Mouse (Mus musculus): Measurements from ENCODE around the gene Trpm8.
A peak's percentile ranks its signal among the peaks of the same experiment; 100 is the strongest.

The Trpm8 gene

GRCm38 (mm10) chr1:88277098-88277817, at the start of gene Trpm8, which contains the start of gene Hjurp:
TSS of gene Trpm8 (plus strand) at chr1:88277661.
TSS of gene Hjurp (minus strand) at chr1:88277633.
- peak; percentile 100 for DNase-seq

- DNase-seq: no peak
Measured at GRCm38 (mm10) chr1:88228121-88228520, 49.3 kb upstream of the Trpm8 start.

GRCm38 (mm10) chr1:88229566-88229965, 47.9 kb upstream of the Trpm8 start:
- DNase-seq: no peak

- no peak for DNase-seq
Measured at GRCm38 (mm10) chr1:88229986-88230385, 47.5 kb upstream of the Trpm8 start.

GRCm38 (mm10) chr1:88230421-88230820, 47.0 kb upstream of the Trpm8 start:
- no peak for DNase-seq

GRCm38 (mm10) chr1:88230981-88231802, 46.3 kb upstream of the Trpm8 start:
- no peak for DNase-seq

GRCm38 (mm10) chr1:88231803-88232499, 45.5 kb upstream of the Trpm8 start:
- DNase-seq: no peak

- DNase-seq: no peak
Measured at GRCm38 (mm10) chr1:88232664-88233380, 44.6 kb upstream of the Trpm8 start.

- no peak for DNase-seq
Measured at GRCm38 (mm10) chr1:88233421-88234247, 43.8 kb upstream of the Trpm8 start.

GRCm38 (mm10) chr1:88234248-88234610, 43.2 kb upstream of the Trpm8 start:
- DNase-seq: no peak

GRCm38 (mm10) chr1:88234646-88235045, 42.8 kb upstream of the Trpm8 start:
- DNase-seq: no peak

- no peak for DNase-seq
Measured at GRCm38 (mm10) chr1:88235046-88235893, 42.2 kb upstream of the Trpm8 start.

GRCm38 (mm10) chr1:88235894-88236415, 41.5 kb upstream of the Trpm8 start:
- no peak for DNase-seq

GRCm38 (mm10) chr1:88237311-88237710, 40.1 kb upstream of the Trpm8 start:
- no peak for DNase-seq

- DNase-seq: no peak
Measured at GRCm38 (mm10) chr1:88238771-88239170, 38.7 kb upstream of the Trpm8 start.

GRCm38 (mm10) chr1:88240072-88240471, 37.4 kb upstream of the Trpm8 start:
- DNase-seq: no peak

GRCm38 (mm10) chr1:88240579-88240978, 36.9 kb upstream of the Trpm8 start:
- DNase-seq: no peak

- DNase-seq: no peak
Measured at GRCm38 (mm10) chr1:88243861-88244260, 33.6 kb upstream of the Trpm8 start.

- no peak for DNase-seq
Measured at GRCm38 (mm10) chr1:88245881-88246280, 31.6 kb upstream of the Trpm8 start.

GRCm38 (mm10) chr1:88246386-88246785, 31.1 kb upstream of the Trpm8 start:
- DNase-seq: no peak

- DNase-seq: no peak
Measured at GRCm38 (mm10) chr1:88247660-88248059, 29.8 kb upstream of the Trpm8 start.
